Mouse (Mus musculus): ENCODE results near the gene Terf2. TPM values are rescaled to one million over a fixed set of nuclear protein-coding genes. Genes with fewer than 3 reads are reported as not detected.

Gene Terf2
- total RNA-seq, 2 experiments from 2014 or later, result 8.6 to 11.4 TPM

- DNase-seq, result no peak
- intact Hi-C loops (cut with DNase I), result no loop called here
These were observed 72.9 kb downstream of the Terf2 start for GRCm38 (mm10) chr8:107023479-107023878.

Small RNA genes lying within 50 kb of the gene (microRNA-seq; reads per million reads assigned to microRNA genes)
- 1.8 to 3.0 reads per million in 2 experiments for gene Mir7075

Other genes starting within 250 kb of the Terf2 start
- gene Has3, start 226.3 kb downstream of the Terf2 start, total RNA-seq (2021), result under 1 TPM; 0.59 to 0.69 TPM
- 10 to 100 TPM; 18.0 to 21.0 TPM for gene Utp4, start 202.9 kb downstream of the Terf2 start, total RNA-seq (2021)
- 1 to 10 TPM; 5.0 to 5.6 TPM for gene Sntb2, start 160.8 kb downstream of the Terf2 start, total RNA-seq (2021)
- 10 to 100 TPM; 61.1 to 64.6 TPM for gene Vps4a, start 65.3 kb downstream of the Terf2 start, total RNA-seq (2021)
- 10 to 100 TPM; 38.3 to 41.6 TPM for gene Pdf, start 47.9 kb downstream of the Terf2 start, total RNA-seq (2021)
- gene Cog8, start 39.9 kb downstream of the Terf2 start, total RNA-seq (2021), result 10 to 100 TPM; 15.0 to 16.1 TPM
- gene Nip7, start 39.7 kb downstream of the Terf2 start, total RNA-seq (2021), result 10 to 100 TPM; 13.7 to 21.5 TPM
- not detected for gene Tmed6, start 30.9 kb downstream of the Terf2 start, total RNA-seq (2021)
- 10 to 100 TPM; 29.6 to 30.8 TPM for gene Cyb5b, start 54.1 kb upstream of the Terf2 start, total RNA-seq (2021)
- gene Nfat5, start 196.9 kb upstream of the Terf2 start, total RNA-seq (2021), result 10 to 100 TPM; 14.4 to 17.3 TPM

All from gastrocnemius, postnatal 36 days (tissue).